Mouse (Mus musculus) right cerebral cortex, postnatal 4 days (tissue): Measurements from ENCODE around the gene Pde8b.
A peak's percentile ranks its signal among the peaks of the same experiment; 100 is the strongest.

ENCODE experiments used
- DNase-seq: peaks from one replicate; pipeline ENCODE4 v3.0.0-alpha.2; 2022

Pde8b gene

GRCm38 (mm10) chr13:95249511-95250456 lies at the start of gene Pde8b:
Gene Pde8b, minus strand, starts transcription at chr13:95250336.
- DNase-seq = peak; percentile 13

- DNase-seq = no peak
Measured at GRCm38 (mm10) chr13:95291983-95292382, 41.8 kb upstream of the Pde8b start.

- no peak for DNase-seq
Measured at GRCm38 (mm10) chr13:95288027-95288426, 37.9 kb upstream of the Pde8b start.

GRCm38 (mm10) chr13:95286989-95287388 lies 36.9 kb upstream of the Pde8b start:
- peak; percentile 70 for DNase-seq

GRCm38 (mm10) chr13:95281740-95282673 lies 31.9 kb upstream of the Pde8b start:
- DNase-seq = no peak

GRCm38 (mm10) chr13:95278426-95279025 lies 28.4 kb upstream of the Pde8b start:
- DNase-seq = no peak

GRCm38 (mm10) chr13:95264691-95265090 lies 14.6 kb upstream of the Pde8b start:
- no peak for DNase-seq

- DNase-seq = no peak
Measured at GRCm38 (mm10) chr13:95260886-95261789, 11.0 kb upstream of the Pde8b start.

GRCm38 (mm10) chr13:95260391-95260790 lies 10.3 kb upstream of the Pde8b start:
- DNase-seq = no peak

- no peak for DNase-seq
Measured at GRCm38 (mm10) chr13:95257083-95257482, 6.9 kb upstream of the Pde8b start.

- DNase-seq = no peak
Measured at GRCm38 (mm10) chr13:95255083-95255482, 4.9 kb upstream of the Pde8b start.

GRCm38 (mm10) chr13:95243026-95243425 lies 7.1 kb downstream of the Pde8b start:
- no peak for DNase-seq

GRCm38 (mm10) chr13:95237488-95237887 lies 12.6 kb downstream of the Pde8b start:
- DNase-seq = no peak

GRCm38 (mm10) chr13:95235261-95235660 lies 14.9 kb downstream of the Pde8b start:
- DNase-seq = no peak

GRCm38 (mm10) chr13:95231366-95232138 lies 18.6 kb downstream of the Pde8b start:
- no peak for DNase-seq

- no peak for DNase-seq
Measured at GRCm38 (mm10) chr13:95230326-95230725, 19.8 kb downstream of the Pde8b start.

GRCm38 (mm10) chr13:95224491-95224890 lies 25.6 kb downstream of the Pde8b start:
- no peak for DNase-seq

GRCm38 (mm10) chr13:95223427-95223772 lies 26.7 kb downstream of the Pde8b start:
- no peak for DNase-seq

- DNase-seq = peak; percentile 43
Measured at GRCm38 (mm10) chr13:95222569-95223426, 27.3 kb downstream of the Pde8b start.
